Mouse (Mus musculus) ovary, adult 18-20 months (tissue): Measurements from ENCODE around the gene Slc9b1.

ENCODE experiments used
- DNase-seq: peaks from one replicate; pipeline ENCODE4 v3.0.0; 2022; ENCODE audit warnings: low spot score, mixed read lengths

Slc9b1 gene

DNA sequence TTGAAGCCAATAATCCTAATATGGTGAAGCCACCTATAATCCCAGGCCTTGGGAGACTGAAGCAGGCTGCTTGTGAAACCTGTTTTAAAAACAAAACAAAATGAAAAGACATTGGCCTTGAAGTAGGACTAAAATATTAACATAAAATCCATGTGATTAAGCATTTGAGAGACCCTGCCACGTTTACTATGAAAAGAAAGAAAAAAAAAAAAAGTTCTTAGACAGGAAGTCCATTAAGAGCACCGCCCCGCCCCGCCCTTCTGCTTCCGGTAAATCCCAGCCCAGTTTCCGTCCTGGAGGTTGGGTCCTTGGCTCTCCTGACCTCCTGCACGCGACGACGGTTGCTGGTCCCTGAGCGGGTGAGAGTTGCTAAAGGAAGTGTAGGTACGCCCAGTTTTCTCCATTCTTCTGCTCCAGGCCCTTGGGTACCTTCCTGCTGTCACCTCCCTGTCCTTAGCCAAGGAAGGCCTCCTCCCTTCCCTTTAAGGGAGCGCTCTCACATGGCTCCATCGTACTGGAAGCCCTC is at the start of gene Slc9b1:
Gene Slc9b1, plus strand, starts transcription at position 291 of the 526 bp plus-strand sequence.
- no peak for DNase-seq

DNA sequence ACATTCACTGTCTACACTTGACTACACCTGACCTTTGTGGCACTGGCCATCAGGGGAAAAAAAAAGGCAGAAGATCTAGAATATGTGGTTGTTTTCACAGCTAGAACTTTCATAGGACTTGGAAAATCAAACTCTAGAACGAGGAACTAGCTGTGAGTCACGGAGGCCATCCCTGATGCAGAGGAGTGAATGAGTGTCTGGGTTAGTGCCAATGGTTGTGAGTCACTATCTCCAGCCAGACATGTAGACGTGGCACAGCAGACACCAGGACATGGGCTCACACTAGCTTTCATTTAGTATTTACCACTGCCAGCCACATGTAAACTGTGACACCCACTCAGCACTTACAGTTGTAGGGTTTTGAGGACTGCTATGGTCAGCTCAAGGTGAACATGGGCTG is 49.3 kb upstream of the Slc9b1 start:
- peak; percentile 33 for DNase-seq

DNA sequence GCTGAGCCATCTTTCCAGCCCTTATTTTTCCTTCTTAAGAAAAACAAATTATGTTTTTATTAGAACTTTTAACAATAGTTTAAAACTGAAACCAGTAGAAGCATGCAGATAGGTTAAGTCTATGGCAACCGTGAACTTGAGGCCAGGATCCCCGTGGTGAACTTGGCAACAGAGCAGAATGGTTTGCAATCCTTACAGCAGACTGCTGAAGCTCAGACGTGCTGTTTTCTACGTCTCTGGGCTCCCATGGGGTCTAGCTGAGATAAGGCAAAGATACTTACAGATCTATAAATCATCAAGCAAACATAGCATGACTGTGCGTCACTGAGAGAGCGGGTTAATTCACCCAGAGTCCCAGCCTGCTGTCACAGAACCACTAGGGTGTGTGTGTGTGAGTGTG is 47.7 kb upstream of the Slc9b1 start:
- no peak for DNase-seq

DNA sequence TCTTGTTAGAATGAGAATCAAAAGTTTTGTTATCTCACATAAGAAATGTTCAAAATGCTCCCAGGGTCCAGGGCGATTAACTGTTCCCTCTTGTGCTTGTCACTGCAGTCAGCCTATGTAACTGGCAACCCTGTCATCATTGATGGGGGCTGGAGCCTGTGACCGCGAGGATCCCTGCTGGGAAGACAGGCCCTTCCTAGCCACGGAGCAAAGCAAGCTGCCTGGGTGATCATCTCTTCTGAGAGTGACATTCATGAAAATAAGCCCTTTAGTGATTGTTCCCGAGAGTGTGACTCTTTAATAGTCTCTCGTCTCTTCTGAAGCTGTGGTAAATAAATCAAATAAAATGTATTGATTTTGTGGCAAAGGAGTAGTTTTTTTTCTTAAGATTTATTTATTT is 43.8 kb upstream of the Slc9b1 start:
- no peak for DNase-seq

DNA sequence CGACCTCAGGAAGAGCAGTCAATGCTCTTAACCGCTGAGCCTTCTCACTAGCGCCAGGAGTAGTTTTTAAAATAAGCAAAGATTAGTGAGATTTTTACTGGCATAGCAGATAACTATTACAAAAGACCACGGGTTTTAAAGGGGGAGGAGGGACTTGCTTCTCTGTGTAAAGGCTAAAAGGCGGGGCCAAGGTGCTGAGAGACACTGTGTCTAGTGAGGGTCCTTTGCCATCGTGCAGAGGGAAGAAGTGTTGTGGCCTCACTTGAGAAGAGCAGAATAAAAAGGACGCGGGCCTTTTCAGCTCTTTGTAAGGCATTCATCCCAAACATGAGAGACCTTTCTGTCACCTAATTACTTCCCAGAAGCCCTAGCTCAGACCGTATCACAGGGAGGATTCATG is 43.3 kb upstream of the Slc9b1 start:
- DNase-seq = no peak

DNA sequence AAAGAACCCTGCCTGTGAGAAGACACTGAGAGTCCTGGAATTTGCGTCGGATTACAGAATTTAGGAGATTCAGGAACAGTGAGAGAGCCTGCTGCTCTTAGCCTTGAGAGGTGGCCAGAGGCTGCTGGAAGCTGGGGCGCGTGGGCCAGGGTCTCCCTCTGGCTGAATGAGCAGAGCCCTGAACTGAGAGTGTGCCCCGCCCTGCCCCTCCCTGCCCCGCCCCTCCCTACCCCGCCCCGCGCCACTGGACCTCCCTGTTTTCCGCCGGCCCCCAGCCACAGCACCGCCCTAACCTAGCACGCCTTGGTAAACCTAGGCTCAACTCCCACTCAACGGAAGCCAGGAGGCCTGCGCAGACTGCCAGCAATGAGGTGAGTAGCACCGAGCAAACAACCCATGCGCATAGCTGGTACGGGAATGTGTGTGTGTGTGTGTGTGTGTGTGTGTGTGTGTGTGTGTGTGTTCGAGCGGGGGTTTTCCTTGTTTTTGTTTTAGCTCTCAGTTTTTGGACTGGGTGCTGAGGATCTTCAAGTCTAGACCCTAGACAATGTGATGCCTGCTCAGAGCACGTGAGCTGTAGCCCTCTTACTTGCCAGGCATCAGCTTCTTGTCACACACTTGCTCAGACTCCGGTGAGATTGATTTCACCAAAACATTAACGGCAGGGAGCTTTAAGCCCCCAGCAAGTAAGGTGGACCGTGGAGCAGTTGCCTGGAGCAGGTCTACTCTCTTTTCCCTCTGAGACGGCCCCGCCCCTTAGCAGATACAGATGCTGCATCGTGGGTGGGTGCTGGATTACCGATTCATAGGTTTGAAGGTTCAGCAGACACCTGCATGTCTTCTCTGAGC is 40.2 kb upstream of the Slc9b1 start, which contains the start of gene Slc9b2:
Gene Slc9b2, plus strand, starts transcription at position 290 of the 849 bp plus-strand sequence.
- peak; percentile 20 for DNase-seq

DNA sequence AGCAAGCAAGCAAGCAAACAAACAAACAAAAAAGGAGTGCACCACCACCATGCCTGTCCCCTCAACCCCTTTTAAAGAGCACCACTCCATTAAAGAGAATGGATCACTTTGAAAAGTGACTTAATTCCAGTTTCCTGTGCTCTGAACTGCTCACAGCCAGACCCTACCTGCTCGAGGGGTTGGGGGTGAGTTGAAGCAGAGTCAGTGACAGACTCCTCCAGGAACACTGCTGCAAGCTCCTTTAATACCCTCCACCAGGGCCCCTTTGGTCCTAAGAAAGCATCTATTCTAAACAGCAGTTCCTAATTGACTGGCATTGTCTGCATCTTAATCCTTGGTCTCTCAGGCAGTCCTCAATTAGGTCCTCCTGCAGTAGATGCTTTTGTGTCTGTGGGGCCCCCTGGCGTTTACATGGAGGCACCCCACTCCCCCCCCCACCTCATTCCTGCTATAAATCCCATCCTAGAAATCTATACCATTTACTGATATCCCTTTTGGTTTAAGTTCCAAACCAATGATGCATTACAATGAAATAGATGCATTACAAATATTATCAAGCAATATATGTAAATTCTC is 34.8 kb upstream of the Slc9b1 start:
- DNase-seq = no peak

DNA sequence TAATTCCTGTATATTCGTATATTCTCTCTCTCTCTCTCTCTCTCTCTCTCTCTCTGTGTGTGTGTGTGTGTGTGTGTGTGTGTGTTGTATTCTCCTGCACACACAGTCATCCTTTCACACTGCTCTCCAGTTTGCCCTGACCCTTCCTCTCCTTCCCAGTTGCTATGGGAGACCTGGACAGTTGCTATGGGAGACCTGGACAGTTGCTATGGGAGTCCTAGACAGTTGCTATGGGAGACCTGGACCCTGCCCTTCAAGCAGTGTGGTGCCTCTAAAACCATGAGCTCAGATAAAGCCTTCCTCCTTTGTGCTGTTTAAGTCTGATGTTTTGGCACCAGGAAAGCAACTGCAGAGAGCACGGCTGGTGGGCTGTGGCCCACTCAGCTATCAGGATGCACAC is 34.1 kb upstream of the Slc9b1 start:
- no peak for DNase-seq

DNA sequence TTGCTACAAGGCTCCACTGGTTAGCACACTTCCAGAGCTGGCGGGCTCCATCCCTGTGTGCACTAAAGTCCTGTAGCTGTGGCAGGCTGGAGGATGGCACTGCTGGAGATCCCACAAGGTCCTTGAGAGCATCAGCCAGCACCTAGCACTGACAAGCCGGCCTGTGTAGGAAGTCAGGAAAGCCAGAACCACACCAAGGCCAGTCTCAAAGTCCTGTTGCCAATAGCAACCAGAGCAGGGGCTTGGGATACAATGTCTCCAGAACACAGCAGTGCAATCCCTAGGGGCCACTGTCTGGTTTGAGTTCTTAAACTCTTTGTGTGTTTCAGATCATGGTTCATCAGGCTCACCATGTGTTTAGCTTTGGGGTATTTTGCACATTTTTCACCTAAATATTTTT is 33.0 kb upstream of the Slc9b1 start:
- DNase-seq = no peak

DNA sequence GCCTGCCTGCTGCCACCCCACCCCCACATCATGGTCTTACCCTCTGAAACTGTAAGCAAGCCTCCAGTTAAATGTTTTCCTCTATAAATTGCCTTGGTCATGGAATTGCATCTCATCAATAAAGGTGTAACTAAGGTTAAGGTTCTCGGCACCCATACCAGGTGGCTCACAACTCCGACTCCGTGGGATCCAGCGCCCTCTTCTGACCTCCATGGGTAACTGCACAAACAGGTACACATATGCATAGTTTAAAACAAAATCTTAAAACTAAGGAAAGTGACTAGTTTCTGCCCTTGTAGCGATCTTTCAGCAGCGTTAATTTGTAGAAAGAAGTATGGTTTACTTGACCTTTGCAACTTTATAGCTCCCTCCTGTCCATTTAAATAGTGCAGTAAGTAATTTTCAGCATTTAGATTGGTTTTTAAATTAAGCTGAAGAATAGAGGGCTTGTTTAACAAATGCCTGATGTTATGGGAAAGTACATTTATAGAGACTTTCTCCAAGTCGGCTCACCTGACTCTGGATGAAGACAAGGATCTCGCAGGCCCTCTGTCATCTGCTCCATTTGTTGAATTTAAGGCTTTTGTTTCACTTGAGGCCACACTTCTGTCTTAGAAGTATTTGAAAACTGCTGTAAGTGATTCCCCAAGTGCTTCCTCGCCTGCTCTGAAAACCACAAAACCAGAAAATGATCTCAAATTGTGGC is 32.0 kb upstream of the Slc9b1 start:
- no peak for DNase-seq

DNA sequence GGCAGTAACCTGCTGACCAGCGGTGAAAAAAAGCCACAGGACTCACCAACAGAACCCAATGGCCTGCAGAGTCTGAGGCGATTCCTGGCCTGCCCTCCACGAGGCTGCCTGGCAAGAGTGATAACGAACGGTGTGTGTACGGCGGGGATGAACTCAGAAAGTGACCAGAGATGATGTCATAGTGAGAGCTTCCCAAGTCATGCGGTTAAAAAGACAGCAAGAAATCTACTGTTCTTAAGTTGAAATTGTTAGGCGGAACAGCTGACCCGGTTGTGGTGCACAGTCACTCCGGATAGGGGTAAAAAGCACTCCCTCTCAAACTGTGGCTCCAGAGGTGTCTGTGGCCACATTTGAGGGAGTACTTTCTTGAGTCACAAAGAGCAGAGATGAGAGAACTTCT is 29.5 kb upstream of the Slc9b1 start:
- no peak for DNase-seq

DNA sequence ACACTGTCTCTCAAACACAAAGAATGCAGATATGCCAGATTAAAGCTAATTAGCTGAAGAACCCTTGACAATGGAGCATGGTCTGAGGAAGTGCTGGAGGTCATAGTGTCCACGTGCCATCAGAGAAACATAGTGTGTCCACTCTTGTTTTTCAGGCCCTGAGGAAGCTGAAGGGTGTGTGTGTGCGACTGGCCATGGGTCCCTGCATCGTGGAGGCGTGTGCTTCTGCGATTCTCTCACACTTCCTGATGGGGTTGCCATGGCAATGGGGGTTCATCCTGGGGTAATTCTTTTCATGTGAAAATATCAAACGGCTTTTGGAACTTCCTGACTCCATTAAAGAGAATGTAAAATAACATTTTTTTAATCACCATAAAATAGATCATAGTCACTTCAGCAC is 23.5 kb upstream of the Slc9b1 start:
- no peak for DNase-seq

DNA sequence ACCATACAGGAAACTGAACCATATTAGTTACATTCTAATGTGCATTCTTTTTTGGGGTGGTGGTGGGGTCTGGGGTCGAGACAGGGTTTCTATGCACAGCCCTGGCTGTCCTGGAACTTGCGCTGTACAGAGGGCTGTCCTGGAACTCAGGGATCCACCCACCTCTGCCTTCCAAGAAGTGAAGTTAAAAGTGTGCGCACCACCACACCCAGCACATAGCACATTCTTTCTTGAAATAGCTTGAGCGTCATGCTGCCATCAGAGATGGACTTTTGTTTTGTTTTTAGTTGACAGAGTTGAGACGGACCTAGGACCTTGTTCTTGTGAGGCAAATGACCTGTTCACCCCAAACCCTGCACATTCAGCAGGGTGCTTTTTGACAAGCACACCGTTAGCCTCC is 20.7 kb upstream of the Slc9b1 start:
- no peak for DNase-seq

DNA sequence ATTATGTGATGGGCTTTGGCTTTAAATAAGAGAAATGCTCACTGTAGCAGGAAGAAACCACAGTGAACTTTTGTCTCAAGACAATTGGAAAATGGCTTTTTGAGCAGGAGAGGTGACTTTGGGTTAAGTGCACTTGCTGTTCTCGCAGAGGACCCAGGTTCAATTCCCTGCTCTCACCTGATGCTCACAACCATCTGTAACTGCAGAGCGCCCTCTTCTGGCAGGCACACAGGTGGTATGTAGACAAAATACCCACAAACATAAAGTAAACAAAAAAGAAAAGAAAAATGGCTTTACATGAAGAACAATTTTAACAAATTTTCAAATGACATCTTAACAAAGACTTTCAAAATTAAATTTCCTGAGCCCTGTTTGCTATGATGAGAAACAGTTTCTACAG is 20.2 kb upstream of the Slc9b1 start:
- DNase-seq = no peak

DNA sequence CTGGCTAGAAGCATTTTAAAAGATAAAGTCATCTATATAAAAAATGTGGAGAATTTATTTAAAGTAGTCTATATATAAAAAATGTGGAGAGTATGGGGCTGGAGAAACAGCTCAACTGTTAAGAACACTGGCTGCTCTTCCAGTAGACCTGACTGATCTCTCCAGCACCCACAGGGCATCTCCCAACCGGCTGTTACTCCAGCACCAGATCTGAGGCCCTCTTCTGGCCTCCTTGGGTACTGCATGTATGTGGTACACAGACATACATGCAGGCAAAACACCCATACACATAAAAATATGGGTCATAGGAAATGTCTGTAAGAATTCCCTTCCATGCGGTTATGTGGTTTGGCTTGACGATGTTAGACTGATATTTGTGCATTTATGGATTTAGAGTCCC is 19.3 kb upstream of the Slc9b1 start:
- no peak for DNase-seq

DNA sequence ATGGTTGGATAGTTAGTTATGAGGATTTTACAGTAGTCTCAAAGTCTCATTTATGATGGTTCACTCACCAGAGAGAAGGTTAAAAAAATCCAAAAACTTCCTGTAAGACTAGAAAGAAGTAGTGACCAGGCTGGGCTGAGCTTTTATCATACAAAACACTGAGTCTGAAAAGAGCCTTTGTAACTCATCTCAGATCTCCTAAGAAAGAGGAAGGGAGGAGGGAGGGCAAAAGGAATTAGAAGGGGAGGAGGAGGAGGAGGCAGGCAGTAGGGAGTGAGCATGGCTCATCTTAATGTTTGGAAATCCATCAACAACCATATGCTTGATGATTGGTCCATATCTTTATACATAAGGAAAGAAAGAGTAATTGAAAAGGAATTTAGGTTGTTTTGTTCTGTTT is 15.1 kb upstream of the Slc9b1 start:
- DNase-seq = no peak

DNA sequence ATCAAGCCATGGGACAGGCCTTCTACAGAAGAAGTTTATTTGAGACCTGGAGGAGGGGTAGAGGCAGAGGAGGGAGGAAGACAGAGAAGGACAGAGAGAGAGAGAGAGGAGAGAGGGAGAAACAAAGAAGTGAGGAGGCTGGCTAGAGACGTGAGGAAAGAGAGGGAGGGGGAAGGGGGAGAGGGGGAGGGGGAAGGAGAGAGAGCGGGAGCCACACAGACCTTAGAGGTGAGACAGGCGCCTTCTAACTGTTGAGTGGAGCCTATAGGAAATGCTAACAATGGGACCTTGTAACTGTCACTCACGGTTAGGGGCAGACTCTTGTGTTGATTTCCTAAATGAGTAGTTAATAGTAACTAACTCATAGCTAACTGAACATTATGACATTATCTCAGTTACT is 14.1 kb upstream of the Slc9b1 start:
- no peak for DNase-seq

DNA sequence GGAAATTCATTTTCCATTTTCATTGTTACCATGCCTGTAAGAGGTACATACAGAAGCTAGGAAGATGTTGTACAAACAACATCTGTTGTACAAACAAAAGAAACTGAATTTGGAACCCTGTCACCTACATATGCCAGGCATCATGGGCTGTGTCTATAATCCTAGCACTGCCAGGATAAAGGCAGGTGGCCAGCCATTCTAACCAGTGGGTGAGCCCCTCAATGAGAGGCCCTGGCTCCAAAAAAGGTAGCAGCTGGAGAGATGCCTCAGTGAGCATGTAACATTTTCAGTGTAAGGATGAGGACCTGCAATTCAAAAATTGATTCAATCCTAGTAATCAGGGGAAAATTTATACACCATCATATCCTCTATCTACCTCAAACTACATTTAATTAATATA is 1.2 kb downstream of the Slc9b1 start:
- no peak for DNase-seq

DNA sequence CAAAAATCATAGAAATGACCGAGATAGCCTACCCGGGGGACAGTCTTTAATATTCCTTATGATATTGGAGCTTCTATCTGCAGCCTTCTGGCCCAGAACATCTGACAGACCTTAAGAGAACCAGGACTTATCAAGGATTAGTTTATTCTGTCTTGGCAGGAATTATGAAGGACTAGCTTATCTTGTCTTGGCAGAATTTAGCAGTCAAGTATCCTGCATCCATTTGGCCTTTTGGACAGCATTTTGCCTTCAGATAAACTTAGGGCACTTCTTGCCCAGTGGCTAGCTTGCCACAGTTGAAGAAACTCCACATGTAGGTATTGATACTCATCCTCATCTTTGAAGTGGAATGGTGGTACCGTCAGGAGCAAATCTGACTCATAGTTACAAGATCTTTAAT is 4.0 kb downstream of the Slc9b1 start:
- no peak for DNase-seq

DNA sequence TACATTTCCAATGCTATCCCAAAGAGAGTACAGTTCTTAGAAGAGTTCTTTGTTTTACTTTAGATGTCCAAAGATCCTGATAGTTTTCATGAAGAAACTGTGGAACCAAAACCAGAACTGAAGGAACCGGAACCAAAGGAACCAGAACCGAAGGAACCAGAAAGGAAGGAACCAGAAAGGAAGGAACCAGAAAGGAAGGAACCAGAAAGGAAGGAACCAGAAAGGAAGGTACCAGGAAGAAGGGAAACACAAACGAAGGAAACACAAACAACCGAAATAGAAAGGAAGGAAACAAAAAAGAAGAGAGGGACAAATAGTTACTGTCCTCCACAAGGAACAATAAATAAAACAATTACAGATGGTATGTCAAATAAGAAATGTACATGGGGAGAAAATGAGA is 9.6 kb downstream of the Slc9b1 start:
- DNase-seq = no peak

DNA sequence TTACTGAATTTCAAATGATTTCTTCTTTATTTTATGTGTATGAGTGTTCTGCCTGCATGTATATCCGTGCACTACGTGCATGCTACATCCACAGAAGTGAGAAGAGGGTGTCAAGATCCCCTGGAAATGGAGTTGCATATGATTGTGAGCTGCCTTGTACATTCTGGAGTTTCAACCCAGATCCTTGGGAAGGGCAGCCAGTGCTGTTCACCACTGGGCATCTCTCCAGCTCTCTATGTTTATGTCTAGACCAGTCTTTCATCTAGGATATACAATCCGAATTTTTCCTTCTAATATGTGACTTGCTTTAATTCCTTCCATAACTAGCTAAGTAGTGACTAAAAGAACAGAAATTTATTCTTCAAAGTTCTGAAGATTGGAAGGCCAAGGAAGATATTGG is 28.0 kb downstream of the Slc9b1 start:
- DNase-seq = no peak

DNA sequence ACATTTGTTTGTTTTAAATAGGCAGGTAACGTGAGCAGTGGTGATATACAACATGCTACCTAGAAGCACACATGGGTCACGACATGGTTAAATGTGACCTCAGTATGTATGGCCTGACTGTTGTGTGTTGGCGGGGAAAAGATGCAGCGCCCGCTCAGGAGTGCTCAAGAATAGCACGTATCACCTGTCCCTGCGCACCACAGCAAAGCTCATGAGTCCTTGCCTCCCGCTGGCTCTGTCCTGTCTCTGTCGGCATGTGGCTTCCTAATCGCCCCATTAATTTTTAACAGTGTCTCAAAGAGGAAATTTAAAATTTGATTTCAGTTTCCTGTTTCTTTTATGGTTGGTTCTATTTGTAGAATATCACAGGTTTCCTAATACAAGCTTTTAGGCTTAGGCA is 29.6 kb downstream of the Slc9b1 start:
- DNase-seq = no peak

DNA sequence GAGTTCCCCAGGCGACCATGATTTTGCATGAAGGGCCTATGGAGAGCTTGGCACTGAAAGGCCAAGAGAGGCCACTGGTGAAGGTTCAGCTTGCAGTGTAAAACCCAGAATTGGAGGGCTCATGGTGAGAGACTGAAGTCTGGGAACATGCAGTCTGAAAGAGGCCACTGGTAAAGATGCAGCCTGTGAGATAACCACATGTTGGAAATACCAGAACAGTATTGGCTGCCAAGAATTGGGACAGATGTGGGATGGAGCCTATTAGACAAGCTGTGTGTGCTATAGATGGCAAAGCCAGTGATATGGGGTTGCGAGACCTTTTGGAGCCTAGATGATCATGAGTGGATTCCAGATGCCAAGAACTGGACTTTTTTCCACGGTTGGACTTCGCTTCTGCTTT is 32.0 kb downstream of the Slc9b1 start:
- DNase-seq = no peak
